Mouse (Mus musculus) kidney, adult 10 weeks (tissue): Measurements from ENCODE around the gene Irf9. TPM values are rescaled to one million over a fixed set of nuclear protein-coding genes. Genes with fewer than 3 reads are reported as not detected.

Experiments
- polyA plus RNA-seq: library from polyadenylated mRNA; stranded (reverse); fragments of 350-450 nt; fragmentation: Illumina TruSeq; extraction: RNeasy Lipid Tissue Mini Kit (QIAGEN cat#74804); gene quantifications from one replicate; pipeline ENCODE4 v1.2.3, GENCODE M21; 2014; ENCODE audit warnings: low read depth, low replicate concordance

The Irf9 gene
- 18.5 TPM for polyA plus RNA-seq

DNA sequence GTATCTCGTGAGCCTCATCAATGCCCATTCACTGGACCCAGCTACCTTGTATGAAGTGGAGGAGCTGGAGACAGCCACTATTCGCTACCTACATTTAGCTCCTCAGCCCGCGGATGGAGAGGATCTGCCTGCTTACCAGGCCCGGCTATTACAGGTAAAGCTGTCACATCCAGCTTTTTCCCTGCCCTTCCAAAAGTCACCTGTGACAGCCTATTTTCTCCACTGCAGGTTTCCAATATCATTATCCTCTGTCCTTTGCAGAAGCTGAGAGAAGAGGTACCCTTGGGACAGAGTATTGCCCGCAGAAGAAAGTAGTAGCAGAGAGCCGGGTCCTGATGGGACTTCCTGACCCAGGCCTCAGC lies at the start of gene Irf9:
Irf9 (plus strand) TSS at position 301 of the 362 bp plus-strand sequence.

DNA sequence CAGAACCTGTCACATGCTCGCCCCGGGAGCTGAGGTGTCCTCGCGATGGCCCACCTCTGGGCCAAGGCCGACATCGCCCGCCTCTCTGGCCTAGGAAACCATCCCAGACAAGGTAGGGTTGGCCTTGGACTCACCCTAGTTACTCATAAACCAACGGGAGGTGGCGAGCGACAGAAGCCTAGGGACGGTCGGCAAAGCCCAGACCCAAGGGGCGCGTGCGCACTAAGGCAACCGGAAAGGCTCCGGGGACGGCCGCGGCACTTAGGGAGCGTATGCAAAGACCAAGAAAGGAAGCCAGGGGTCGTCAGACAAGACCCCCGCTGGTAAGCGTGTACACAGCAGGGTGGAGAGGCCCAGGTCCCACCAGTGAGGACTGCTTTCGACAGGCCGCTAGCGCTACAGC lies 43.6 kb upstream of the Irf9 start, which contains the start of gene Dcaf11:
Dcaf11 (plus strand) TSS at position 208 of the 403 bp plus-strand sequence.

DNA sequence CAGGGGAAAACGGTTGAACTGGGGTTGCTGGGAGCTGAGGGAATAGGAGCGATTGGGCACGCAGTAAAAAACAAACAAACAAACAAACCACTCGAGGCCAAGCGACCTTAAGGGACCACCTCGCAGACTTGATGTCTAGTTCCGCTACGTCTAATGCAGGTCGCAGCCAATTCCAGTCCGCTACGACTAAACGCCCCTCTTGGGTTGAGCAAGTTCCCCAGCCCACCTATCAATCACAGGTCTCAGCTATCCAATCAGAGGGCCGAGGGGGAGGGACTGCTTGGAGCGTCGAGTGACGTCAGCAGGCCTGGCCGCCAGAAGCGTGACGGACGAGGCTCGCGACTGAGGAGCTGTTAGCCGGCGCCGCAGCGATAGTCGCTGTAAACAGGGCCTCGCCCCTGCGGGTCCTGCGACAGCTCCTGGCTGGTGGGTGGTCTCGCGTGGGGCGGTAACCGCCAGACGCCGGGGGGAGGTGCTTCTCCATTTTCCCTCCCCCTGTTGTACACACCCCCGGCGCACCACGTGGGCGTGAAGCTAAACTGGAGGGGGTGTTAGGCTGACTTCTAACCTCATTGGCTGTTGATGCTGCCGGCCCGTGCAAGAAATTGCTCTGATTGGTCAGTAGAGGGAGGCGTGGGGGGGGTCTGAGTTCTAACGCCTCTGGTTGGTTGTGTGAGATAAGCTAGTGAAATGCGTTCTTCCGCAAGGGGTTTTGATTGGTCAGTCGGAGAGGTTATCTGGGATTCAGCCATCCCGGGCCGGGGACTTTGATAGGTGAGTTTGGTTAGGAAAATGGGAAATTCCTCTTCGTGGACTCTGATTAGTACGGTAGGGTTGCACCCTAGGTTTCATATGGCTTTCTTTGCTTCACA lies 42.9 kb upstream of the Irf9 start, which contains the start of gene A730061H03Rik:
A730061H03Rik (minus strand) TSS at position 205 of the 872 bp plus-strand sequence.

DNA sequence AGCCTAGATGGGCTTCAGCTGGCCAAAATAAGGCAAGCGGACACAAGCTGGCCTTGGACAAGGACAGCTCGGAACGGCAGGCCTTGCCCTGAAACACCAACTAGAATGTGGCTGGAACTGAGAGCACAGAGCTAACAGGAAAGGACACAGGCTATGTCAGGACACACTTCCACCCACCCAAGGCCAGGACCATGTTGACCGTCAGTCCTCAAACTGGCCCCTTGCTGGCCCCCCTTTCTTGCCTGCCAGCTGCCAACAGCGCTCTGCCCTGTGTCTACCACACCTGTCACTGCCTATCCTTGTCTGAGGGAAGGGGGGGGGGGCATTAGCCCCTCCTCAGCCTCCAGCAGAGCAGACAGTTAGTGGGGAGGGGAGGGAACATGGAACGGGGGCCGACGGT lies 28.1 kb upstream of the Irf9 start, which contains the start of gene Fitm1:
Fitm1 (plus strand) TSS at position 316 of the 400 bp plus-strand sequence.

DNA sequence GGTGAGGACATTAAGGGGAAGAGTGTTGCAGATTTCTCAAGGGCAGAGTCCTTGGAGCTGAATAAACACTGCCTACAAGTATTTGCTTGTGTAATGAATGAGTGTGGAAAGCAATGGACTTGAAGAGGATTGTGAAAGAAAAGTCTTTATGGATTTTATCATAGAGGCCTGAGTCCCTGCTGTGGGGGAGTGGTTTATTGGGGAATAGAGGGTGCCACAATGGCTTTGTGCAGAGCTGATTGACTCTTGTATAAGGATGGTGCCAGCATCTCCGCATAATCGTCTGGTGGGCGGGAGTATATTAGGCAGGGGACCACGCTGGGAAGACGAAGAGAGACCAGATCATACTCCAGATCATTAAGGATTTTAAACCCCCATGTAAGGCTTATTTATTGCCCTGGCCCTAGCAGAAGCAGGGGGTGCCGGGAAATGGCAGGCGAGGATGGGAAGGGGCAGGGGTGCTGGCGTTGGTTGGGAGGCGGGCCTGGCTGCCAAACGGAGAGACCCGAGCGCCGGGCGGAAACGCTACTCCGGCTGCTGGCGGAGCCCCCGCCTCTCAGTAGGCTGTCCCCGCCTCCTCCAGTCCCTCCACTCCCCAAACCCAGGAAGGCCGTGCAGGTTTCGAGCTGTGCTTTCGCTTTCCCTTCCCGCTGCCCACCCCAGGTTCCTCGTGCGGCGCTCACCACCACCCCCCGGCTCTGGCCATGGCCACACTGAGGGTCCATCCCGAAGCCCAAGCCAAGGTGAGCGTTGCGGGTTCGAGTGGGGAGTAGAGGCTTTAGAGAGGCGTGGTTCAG lies 25.3 kb upstream of the Irf9 start, which contains the start of gene Psme1:
Psme1 (plus strand) TSS at position 253 of the 797 bp plus-strand sequence.

DNA sequence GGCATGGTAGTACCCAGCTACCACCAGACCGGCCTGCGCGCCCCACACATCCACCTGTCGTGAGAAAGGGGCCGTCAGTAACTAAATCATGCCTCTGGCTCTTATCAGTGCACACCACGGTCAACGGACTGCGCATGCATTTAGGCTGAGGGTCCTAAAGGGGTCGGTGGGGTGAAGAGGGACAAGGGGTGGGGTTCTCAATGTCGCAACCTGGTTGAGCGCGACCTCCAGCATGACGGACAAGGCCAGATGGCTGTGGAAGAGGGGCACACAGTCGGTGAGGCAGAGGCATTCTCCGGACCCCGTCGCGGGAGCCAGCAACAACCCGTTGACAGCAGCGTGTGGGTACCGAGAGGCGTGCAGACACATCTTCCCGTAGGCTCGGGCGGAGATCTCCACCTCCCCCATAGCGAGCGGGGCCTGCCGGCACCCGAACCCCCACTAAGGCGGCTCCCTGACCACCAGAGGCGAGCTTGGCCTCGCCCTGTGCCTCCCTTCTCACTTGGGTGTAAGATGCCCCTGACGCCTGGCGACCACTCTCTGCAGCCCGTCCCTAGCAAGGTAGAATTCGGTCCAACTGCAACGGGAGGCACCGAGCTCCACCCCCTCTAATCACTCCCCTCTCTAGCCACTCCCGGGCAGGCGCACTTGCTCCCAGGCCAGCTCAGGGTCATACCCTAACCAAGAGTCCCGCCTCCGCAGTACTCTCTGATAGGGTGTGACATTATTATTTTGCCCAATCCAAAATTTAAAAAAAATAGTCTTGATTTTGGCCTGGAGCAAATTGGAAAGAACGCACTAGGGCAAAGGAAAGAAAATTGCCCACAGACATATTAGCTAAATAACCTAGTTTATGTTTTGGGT lies 18.4 kb upstream of the Irf9 start, which contains the start of gene Emc9:
Emc9 (minus strand) TSS at position 601 of the 864 bp plus-strand sequence.

DNA sequence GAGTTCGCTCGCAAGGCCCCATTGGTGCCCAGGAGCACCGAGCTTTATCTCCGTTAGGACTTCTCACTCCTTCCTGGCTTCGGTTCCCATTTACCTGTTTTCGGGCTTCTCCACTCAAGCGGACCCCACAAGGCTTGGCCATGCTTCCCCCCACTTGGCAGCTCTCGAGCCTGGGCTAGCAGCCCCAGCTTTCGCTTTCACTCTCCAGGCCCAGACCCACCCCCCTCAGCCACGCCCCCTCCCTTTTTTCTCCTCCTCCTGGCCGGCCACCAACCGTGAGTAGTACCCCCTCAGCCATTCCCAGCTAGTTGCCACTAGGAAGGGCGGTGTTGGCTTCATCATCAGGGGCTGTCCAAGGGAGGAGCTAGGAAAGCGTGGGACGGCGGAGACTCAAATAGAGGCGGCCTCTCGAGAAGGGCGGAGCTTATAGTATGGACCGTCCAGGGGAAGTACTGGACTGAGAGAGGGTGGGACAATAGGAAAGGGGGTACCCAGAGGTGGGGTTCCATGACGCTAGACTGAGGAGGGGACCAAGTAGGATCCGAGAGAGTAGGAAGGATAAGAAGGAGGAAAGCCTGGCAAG lies 12.5 kb upstream of the Irf9 start, which contains the start of gene Psme2:
Psme2 (minus strand) TSS at position 366 of the 583 bp plus-strand sequence.

DNA sequence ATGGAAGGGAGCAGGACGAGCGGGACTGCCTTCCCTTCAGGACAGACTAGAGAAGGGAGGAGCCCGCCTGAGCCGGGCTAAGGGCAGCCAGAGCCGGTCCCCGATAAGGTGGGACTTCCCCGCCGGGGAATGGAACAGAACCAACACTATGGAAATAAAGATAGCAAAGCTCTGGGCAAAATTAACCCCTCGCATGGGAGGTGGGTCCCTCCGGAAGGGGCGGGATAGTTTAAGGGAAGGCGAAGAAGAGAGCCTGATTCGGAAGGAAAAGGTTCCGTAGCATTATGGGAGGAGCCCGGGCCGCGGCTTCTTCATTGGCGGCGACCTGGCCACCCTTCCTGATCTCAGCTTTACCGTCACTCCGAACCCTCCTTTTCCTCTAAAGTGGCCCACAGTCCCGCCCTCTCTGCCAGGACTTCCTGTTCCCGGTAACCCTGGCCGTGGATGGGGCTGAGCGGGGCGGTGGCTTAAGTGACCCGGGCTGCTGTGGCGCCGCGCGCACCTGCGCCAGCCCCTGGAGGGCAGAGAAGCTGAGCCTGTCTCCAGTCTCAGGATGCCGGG lies 12.0 kb upstream of the Irf9 start, which contains the start of gene Rnf31:
Rnf31 (plus strand) TSS at position 378 of the 561 bp plus-strand sequence.

DNA sequence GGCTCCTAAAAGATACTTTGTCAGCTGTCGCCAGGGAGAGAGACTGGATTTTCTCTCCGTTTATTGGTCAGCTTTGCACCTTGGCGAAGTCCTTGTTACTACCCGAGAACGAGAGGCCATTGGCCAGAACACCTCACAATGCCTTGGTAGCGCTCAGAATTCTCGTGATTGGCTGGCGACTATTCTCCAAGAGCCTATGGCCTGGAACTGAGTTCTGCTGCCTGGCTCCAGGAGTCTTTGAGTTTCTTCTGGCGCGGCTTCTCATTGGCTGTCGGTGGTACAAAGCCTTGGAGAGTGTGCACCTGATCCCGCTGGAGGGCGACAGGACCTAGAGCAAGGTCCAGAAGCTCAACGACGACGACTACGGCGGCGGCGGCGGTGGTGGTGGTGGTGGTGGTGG lies 14.5 kb downstream of the Irf9 start, which contains the start of gene Rec8:
Rec8 (plus strand) TSS at position 216 of the 400 bp plus-strand sequence.

DNA sequence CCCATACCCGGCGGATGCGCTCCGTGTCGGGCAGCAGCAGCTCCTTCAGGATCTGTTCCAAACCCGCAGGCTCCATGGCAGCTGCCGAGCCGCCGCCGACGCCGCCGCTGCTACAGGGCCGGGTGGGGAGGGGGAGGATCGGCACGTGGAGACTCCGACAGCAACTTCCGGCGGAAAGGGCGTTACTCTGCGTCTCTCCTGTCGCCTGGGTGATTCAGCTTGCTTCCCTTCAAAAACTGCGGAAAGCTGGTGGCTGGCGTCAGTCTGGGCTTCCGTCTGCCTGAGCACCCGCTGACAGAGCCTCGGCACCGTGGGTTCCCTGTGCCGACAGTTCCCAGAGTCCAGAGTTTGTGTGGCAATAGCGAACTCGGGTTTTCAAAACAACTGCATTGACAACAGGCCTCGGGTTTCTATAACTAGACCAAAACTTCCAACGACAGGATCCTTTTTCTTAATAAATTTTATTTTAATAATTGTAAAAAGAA lies 32.2 kb downstream of the Irf9 start, which contains the start of gene Ipo4:
Ipo4 (minus strand) TSS at position 435 of the 485 bp plus-strand sequence.

DNA sequence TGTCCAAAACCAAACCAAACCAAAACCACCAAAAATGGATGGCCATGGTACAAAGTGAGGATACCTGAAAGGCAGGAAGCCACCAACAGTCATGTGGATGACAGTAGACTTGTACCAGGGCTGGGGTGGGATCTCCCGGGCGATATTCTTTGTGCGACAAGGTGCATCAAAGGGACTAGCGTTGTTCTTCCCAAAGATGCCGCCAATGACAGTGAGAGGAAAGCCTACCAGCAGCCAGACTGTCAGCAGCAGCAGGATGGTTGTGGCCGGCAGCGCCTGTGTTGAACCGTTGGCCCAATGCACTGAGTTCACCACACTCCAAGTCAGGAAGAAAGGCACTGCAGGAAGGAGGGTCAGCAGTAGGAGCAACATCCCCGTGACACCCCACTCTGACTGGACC lies 34.4 kb downstream of the Irf9 start, which contains the start of gene Gm49378:
Gm49378 (minus strand) TSS at position 101 of the 400 bp plus-strand sequence.

DNA sequence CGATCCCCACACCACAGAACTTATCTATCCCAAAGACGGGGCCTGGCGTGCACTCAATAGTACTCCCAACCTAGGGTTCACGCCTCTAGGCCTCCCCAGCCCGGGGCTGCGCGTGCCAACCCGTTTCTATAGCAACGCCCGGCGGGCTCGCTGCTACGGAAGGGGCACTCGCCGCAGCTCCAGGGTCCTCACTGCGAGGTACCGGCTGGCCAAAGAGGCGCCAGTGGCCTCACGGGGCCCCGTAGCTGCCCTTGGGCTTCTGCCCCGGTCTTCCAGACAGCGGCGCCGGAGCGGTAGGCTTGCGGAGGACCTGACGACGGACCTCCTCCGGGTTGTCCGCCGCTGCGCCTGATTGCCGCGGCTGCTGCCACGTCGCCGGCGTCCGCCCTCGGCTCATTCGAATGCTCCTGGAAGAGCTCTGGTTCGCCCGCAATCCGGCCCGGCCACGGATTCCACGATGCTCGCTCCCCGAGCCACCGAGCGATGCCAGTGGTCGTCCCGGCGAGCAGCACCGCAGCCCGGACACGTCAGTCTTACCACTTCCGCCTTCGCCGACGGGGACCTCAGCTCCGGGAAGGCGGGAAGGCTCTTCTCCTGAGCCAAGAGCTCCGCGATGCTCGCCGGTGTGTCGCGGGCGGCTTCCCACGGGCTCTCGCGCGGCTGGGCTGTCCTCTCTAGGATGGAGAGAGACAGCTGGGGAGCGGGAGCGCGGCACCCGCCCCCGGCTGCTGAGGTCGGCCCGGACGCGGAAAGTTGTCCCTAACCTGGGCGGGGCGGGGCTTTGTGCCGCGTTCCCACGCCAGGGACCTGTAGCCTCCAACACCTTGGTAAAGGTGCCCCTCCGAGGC lies 39.9 kb downstream of the Irf9 start, which contains the start of gene Tm9sf1:
Tm9sf1 (minus strand) TSS at position 747 of the 848 bp plus-strand sequence.

DNA sequence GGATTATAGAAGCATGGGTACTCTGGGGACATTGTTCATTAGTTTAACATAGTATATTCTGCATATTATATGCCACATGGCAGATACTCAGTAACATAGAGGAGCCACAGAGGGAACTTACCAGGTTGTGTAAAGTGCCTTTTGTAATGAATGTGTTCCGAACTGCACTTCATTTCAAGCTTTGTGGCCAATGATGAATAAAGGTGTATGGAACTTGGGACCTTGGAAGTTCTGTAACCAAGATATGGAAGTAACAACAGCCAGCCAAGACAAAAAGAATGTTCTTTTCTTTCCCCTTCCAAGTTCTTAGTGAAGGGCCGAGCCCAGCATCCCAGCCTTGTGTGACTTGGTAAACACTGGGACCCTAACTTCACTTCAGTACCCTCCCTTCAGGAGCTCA lies 46.5 kb downstream of the Irf9 start, which contains the start of gene Tssk4:
Tssk4 (plus strand) TSS at position 301 of the 400 bp plus-strand sequence.

Other genes starting within 250 kb of the Irf9 start
- 153 TPM for gene Dhrs4, start 124.8 kb upstream of the Irf9 start, polyA plus RNA-seq
- not detected for gene Carmil3, start 112.9 kb upstream of the Irf9 start, polyA plus RNA-seq
- gene Cpne6, start 93.1 kb upstream of the Irf9 start, polyA plus RNA-seq: not detected
- not detected for gene Nrl, start 78.6 kb upstream of the Irf9 start, polyA plus RNA-seq
- 2.1 TPM for gene Pck2, start 63.3 kb upstream of the Irf9 start, polyA plus RNA-seq
- 33.8 TPM for gene Dcaf11, start 43.6 kb upstream of the Irf9 start, polyA plus RNA-seq
- gene A730061H03Rik, start 43.2 kb upstream of the Irf9 start, polyA plus RNA-seq: not detected
- gene Fitm1, start 28.0 kb upstream of the Irf9 start, polyA plus RNA-seq: not detected
- gene Psme1, start 25.4 kb upstream of the Irf9 start, polyA plus RNA-seq: 112 TPM
- 6.6 TPM for gene Emc9, start 18.3 kb upstream of the Irf9 start, polyA plus RNA-seq
- gene Psme2, start 12.5 kb upstream of the Irf9 start, polyA plus RNA-seq: 55.1 TPM
- 1.1 TPM for gene Rnf31, start 11.9 kb upstream of the Irf9 start, polyA plus RNA-seq
- 0.53 TPM for gene Rec8, start 14.5 kb downstream of the Irf9 start, polyA plus RNA-seq
- 5.9 TPM for gene Ipo4, start 32.4 kb downstream of the Irf9 start, polyA plus RNA-seq
- gene Gm49378, start 34.3 kb downstream of the Irf9 start, polyA plus RNA-seq: 0.24 TPM
- gene Tm9sf1, start 40.2 kb downstream of the Irf9 start, polyA plus RNA-seq: 44.5 TPM
- not detected for gene Tssk4, start 46.6 kb downstream of the Irf9 start, polyA plus RNA-seq
- gene Mdp1, start 56.9 kb downstream of the Irf9 start, polyA plus RNA-seq: 20.2 TPM
- gene Gmpr2, start 68.4 kb downstream of the Irf9 start, polyA plus RNA-seq: 33.6 TPM
- gene Nedd8, start 68.6 kb downstream of the Irf9 start, polyA plus RNA-seq: 55.2 TPM
- gene Tinf2, start 78.2 kb downstream of the Irf9 start, polyA plus RNA-seq: 7.2 TPM
- gene Tgm1, start 110.4 kb downstream of the Irf9 start, polyA plus RNA-seq: 1.2 TPM
- 0.65 TPM for gene Rabggta, start 118.7 kb downstream of the Irf9 start, polyA plus RNA-seq
- gene Dhrs1, start 142.1 kb downstream of the Irf9 start, polyA plus RNA-seq: 25.8 TPM
- gene Nop9, start 142.1 kb downstream of the Irf9 start, polyA plus RNA-seq: 3.4 TPM
- gene Cideb, start 154.9 kb downstream of the Irf9 start, polyA plus RNA-seq: 16.4 TPM
- gene Ltb4r2, start 157.9 kb downstream of the Irf9 start, polyA plus RNA-seq: 0.24 TPM
- gene Ltb4r1, start 162.4 kb downstream of the Irf9 start, polyA plus RNA-seq: not detected
- gene Adcy4, start 180.5 kb downstream of the Irf9 start, polyA plus RNA-seq: 0.16 TPM
- 0.73 TPM for gene Ripk3, start 185.3 kb downstream of the Irf9 start, polyA plus RNA-seq
- gene Nfatc4, start 219.6 kb downstream of the Irf9 start, polyA plus RNA-seq: 1.1 TPM